Mouse (Mus musculus): ENCODE measurements around the gene Neu1.
"Not testable (repeated sequence)": the region's sequence is repeated elsewhere in the genome, so short reads cannot be mapped to it uniquely, and the experiment has no call there.

The Neu1 gene

DNA sequence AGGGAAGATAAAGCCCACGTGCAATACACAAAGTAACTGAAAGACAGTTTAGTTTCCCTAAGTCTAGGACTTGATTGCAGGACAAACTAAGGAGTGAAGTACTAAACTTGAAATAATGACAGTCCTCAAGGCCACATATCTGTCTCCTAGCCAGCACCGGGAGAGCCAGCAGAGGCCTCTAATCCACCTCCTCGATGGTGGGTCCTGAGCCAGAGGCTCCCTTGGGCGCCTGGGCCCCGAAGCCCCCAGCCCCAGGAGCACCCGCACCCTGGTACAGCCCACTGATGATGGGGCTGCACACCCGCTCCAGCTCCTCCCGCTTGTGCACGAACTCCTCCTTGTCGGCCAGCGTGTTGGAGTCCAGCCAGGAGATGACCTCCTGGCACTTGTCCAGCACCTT lies 38.8 kb downstream of the Neu1 start, which contains the start of gene Gm20481:
TSS of gene Gm20481 (plus strand) at position 91 of the 400 bp plus-strand sequence.
- not testable (repeated sequence) for DNase-seq (ENCODE audit: low read depth)

DNA sequence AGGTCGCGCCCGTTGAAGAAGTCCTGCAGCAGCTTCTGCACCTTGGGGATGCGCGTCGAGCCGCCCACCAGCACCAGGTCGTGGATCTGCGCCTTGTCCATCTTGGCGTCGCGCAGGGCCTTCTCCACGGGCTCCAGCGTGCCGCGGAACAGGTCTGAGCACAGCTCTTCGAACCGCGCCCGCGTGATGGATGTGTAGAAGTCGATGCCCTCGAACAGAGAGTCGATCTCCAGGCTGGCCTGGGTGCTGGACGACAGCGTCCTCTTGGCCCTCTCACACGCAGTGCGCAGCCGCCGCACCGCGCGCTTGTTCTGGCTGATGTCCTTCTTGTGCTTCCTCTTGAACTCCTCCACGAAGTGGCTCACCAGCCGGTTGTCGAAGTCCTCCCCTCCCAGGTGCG lies 39.8 kb downstream of the Neu1 start:
- DNase-seq (ENCODE audit: low read depth), result not testable (repeated sequence)

DNA sequence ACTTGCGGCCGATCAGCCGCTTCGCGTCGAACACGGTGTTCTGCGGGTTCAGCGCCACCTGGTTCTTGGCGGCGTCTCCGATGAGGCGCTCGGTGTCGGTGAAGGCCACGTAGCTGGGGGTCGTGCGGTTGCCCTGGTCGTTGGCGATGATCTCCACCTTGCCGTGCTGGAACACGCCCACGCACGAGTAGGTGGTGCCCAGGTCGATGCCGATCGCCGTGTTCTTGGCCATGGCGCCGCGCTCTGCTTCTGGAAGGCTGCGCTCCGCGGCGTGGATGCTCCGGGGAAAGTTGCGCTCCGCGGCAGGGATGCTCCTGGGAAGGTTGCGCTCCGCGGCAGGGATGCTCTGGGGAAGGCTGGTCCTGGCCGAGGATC lies 40.6 kb downstream of the Neu1 start:
- not testable (repeated sequence) for DNase-seq (ENCODE audit: low read depth)

DNA sequence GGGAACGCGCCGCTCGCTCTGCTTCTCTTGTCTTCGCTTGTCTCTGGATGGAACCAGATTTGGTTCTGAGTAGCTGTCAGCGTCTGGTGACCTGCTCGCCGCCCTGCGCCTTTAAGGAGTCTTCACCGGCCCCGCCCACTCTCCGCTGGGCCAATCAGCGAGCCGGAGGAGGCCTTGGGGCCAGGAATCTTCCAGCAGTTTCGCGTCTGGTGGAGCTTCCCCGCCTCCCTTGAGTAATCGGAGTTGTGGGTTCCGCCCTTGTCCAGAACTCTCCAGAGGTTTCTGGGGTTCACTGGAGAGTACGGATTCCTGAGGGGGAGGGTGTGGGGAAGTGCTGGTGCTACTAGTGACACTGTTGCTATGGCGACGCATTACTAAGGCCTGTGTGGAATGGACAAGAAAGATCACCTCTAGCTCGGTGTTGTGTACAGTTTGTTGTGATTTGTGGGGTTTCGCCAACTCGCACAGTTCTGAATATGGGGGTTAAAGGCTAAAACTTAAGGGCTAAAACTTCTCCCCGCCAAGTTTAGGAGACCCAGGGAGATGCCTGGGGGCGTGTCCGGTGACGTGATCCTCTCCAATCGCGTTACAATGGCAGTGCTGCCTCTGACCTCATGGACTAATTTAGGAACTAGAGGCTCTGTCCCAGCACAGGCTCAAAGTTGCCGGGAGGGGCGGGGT lies 41.2 kb downstream of the Neu1 start, which contains the start of the genes Hspa1a and Hspa1l:
TSS of gene Hspa1a (minus strand) at position 88 of the 681 bp plus-strand sequence.
TSS of gene Hspa1l (plus strand) at position 635 of the 681 bp plus-strand sequence.
- DNase-seq (ENCODE audit: low read depth), result not testable (repeated sequence)

DNA sequence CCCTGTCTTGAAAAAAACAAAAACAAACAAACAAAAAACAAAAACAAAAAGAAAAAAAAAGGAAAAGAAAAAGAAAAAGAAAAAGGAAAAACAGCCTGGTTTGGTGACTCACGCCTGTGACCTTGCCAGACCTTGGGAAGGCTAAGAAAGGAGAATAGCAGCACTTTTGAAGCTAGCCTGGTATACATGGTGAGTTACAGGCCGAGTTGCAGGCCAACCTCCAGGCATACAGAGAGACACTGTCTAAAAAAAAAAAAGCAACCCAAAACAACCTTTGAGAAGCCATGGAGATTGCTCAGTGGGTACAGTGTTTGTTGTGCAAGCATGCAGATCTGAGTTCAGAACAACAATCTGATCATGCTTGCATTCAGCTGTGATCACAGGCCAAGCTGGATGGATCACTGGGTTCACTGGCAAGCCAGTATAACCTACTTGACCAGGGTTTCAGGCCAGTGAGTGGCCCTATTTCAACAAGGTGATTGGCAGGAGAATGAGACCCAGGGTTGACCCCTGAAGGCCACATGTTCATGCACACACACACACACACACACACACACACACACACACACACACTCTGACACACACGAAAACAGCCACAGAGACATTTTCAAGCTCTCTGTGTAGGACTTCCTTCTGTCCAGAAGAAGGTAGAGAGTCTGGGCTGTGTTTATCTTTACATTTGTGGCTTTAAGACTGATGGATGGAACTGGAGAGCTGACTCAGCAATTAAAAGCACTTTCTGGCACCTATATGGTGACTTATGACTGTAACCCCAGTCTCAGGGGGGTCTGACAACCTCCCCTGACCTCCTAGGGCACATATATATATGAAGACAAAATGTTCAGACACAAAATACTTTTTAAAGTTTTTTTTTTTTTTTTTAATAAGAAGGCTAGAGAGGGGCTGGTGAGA lies 44.8 kb downstream of the Neu1 start:
- no peak for DNase-seq (ENCODE audit: low read depth)

DNA sequence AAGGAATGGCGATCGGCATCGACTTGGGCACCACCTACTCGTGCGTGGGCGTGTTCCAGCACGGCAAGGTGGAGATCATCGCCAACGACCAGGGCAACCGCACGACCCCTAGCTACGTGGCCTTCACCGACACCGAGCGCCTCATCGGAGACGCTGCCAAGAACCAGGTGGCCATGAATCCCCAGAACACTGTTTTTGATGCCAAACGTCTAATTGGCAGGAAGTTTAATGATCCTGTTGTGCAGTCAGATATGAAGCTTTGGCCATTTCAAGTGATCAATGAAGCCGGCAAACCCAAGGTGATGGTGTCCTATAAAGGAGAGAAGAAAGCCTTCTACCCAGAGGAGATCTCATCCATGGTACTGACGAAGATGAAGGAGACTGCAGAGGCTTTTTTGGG lies 45.9 kb downstream of the Neu1 start:
- no peak for DNase-seq (ENCODE audit: low read depth)

DNA sequence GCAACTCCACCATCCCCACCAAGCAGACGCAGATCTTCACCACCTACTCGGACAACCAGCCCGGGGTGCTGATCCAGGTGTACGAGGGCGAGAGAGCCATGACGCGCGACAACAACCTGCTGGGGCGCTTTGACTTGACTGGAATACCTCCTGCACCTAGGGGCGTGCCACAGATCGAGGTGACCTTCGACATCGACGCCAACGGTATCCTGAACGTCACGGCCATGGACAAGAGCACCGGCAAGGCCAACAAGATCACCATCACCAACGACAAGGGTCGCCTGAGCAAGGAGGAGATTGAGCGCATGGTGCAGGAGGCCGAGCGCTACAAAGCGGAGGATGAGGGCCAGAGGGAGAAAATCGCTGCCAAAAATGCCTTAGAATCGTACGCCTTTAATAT lies 47.2 kb downstream of the Neu1 start:
- no peak for DNase-seq (ENCODE audit: low read depth)

DNA sequence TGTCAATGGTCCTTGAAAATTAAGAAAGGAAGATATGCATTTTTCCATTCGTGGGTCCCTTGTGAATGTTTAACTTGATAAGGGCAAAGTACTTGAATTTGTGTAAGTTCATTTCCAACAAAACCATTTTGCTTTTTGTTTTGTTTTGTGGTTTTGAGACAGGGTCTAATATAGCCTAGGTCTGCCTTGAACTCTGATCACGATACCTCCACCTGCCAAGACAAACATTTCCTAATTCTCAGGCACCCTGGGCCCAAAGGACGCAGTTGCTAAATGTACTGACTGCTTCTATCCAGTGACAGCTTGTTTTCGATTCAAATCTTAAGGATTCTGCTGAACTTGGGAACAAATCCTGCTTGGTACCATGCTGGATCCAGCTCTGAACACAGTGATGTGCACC lies 48.6 kb downstream of the Neu1 start:
- no peak for DNase-seq (ENCODE audit: low read depth)

DNA sequence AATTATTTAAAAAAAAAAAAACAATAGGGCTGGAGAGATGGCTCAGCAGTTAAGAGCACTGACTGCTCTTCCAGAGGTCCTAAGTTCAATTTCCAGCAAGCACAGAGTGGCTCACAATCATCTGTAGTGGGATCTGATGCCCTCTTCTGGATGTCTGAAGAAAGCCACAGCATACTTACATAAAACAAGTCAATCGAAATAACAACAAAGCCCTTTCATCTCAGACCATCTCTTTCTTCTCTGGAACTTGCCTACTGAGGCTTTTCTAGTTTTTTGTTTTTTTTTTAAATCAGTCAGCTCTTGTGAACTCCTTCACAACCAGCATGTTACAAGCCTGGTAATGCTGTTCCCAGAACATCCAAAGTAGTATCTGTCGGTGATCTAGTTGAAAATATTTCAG lies 49.6 kb downstream of the Neu1 start:
- no peak for DNase-seq (ENCODE audit: low read depth)

DNA sequence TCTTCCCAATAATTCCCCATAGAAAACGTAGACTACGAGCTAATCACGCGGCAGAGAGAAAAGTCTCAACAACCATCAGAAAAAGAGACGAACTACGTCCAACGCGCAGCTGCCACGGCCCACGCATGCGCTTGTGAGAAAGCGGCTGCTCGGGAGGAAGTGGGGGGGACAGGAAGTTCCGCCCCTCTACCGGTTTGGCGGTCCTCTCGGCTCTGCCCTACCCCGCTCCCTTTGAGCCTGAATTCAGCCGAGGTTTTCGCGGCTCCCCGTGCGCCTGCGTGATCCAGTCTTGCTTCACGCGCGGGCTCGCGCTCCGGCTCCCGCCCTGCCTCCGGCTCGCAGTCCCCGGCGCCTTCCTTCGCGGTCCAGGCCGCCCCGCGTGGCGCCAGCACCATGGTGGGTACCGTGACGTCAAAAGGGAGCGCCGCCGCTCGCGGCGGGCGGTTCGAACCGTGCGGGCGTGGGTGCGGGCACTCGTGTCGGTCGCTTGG lies 50.7 kb downstream of the Neu1 start, which contains the start of gene Lsm2:
TSS of gene Lsm2 (plus strand) at position 173 of the 491 bp plus-strand sequence.
- peak; percentile 88 for DNase-seq (ENCODE audit: low read depth)

DNA sequence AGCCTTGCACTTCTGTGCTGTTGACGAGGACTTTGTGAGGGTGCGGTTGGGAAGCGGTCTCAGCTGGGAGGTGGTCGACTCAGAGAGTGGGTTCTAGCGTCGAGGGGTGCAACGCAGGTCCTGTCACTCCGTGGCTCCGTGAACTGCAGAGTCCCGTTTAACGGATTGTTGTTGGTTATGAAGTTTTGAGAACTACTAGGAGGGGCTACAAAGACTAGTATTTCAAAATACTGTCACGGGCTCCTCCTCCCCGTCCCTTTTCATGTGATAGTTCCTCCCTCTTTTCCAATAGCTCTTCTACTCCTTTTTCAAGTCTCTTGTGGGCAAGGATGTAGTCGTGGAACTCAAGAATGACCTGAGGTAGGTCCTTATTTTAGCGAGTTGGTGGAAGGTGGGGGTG lies 51.3 kb downstream of the Neu1 start:
- DNase-seq (ENCODE audit: low read depth), result no peak

DNA sequence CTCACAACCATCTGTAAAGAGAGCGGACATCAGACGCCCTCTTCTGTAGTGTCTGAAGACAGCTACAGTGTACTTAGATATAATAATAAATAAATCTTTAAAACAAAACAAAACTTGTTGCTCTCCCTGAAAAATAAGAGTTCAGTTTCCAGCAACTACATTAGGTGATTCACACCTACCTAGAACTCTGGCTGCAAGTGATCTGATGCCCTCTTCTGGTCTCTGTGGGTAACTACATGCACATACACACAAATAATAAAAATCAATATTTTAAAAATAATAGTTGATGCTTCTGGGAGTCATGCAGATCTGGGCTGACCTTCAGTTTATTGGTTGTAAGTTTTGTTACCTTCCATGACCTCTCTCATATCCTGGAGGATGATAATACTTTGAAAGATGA lies 53.2 kb downstream of the Neu1 start:
- no peak for DNase-seq (ENCODE audit: low read depth)
